Mouse (Mus musculus) testis, postnatal 14 days (tissue): ENCODE results near the gene Ifrd2.
A peak's percentile ranks its signal among the peaks of the same experiment; 100 is the strongest.

ENCODE experiments used
- DNase-seq: peaks from one replicate; pipeline ENCODE4 v3.0.0; 2021; ENCODE audit warnings: low spot score

Ifrd2 gene

GRCm38 (mm10) chr9:107624539-107624938 is 37.1 kb downstream of the Ifrd2 start:
- DNase-seq = no peak

GRCm38 (mm10) chr9:107624951-107625350 is 37.5 kb downstream of the Ifrd2 start:
- DNase-seq = no peak

GRCm38 (mm10) chr9:107625351-107626128 is 38.1 kb downstream of the Ifrd2 start:
- no peak for DNase-seq

- no peak for DNase-seq
These were observed 38.9 kb downstream of the Ifrd2 start for GRCm38 (mm10) chr9:107626158-107626843.

DNA sequence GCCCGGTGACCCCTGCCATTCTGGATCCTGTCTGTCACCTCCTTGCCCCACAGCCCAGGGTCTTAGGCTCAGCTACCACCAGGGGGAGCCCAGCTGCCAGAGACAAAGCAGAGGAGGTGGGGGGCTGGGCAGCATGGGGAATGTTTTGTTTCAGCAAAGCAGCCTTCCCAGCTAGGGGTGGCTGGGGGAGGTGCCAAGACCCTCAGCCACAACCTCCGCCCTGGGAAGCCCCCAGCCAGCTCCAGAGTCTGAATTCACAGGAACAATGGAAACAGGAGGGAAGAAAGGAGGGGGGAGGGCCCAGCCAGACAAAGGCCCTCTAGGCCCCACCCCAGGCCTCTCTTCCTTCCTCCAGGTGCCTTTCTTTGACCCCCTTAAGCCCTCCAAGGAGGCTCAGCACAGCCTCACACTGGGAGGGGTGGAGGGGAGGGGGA is 39.4 kb downstream of the Ifrd2 start:
- peak; percentile 63 for DNase-seq

DNA sequence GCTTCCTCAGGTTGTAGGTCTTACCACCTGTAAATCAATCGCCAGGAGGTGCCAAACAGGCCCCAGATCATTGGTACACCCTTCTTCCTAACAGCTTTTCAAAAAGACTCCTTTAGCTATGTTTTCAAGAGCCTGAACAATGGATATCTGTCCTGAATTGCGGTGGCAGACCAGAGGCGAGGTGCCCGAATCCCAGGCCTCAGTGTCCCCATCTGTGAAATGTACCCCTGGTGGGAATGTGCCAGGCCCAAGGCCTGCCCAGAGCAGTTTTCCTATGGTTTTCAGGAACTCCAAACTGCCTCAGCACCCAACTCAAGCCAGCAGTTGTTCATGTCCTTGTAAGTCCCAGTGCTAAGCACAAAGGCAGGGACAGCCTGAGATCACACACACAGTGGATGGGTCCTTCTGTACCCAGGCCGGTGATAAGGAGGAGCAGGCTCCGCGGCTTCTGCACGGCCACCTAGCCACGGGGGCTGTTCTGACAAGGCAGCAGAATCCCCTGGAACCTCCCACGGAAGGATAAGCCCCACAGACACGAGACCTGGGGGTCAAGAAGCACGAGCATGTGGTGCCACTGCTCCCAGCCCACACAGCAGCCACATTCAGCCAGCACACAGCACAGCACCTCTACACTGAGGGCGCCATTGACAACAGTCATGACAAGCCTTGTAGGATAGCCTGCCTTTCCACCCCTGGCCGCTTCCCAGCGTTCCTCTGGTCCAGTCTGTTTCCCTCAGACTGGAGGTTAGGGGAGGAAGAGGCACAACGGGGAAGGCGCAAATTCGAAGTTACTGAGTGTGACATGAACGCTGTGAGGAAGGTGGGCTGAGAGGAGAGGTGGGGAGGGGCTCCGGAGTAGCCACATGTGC is 40.2 kb downstream of the Ifrd2 start:
- DNase-seq = peak; percentile 64

DNA sequence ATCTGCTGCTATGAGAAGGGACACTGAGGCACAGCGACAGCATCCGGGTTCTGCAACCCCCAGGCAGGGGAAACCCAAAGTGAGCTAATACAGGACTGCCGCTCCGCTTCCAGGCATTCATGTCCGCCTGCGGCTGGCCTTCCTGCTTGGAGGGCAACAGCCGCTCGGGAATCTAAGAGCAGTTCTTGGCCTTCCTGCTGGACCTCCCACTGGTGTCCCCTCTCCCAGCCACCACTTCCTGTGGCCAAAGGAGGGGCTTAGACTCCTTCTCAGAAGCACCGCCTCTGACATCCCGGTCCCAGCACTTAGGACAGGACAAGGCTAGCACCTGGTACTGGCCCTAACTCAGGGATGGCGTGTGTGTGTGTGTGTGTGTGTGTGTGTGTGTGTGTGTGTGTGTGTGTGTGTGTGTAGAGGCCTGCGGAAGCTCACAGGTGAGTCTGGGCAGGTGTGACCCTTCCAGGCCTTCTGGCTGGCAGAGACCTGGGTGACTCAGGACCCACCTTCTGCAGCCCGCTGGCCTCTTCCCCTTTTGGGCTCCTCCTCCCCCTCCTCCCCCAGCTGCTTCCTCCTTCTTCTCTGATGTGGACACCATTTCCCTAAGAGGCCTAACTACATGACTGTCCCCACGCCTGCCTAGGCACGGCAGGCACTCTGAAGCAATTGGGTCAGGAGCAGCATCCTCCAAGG is 41.4 kb downstream of the Ifrd2 start:
- no peak for DNase-seq

GRCm38 (mm10) chr9:107629411-107629730 is 41.9 kb downstream of the Ifrd2 start:
- no peak for DNase-seq

- no peak for DNase-seq
These were observed 42.5 kb downstream of the Ifrd2 start for GRCm38 (mm10) chr9:107629901-107630425.

DNA sequence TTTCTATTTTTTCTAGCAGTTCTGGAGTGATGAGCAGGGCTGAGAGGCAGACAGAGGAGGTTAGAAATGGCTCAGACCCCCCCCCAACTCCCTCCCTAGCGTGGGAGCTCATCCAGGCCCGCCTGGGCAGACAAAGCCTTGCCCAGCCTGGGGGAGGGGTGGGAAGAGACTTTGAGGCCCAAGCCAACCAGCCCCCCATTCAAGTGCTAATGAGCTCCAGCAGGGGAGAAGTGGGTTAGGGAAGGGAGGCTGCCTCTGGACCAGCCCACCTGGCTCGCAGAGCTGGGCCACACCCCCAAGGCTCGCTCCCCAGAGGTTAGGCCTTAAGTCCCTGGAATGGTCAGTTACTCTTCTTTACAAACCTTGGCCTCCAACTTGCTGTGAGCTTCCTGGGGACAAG is 43.1 kb downstream of the Ifrd2 start:
- peak; percentile 58 for DNase-seq

DNA sequence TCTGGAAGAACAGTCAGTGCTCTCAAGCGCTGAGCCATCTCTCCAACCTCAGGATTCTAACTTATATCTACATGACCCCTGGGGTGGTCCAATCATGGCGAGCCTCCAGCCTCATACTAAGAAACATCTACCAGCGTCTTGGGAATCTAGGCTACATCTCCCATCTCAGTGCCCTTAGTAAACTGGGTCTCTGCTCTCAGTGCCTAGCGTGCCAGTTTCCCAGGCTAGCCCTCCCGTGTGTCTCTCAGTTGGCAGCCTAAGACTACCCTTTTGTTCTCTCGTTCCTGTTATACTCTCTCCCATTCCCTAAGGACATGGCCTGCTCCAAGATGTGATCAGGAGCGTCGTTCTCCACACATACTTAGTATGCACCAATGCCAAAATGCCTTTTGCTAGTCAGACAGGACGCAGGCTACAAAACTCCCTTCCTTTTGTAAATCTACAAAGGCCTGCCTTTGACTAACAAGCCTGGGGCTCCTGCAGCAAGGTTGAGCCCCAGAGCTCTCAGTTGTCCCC is 43.9 kb downstream of the Ifrd2 start:
- DNase-seq = no peak

- no peak for DNase-seq
These were observed 44.4 kb downstream of the Ifrd2 start for GRCm38 (mm10) chr9:107631861-107632260.

- peak; percentile 59 for DNase-seq
These were observed 45.0 kb downstream of the Ifrd2 start for GRCm38 (mm10) chr9:107632478-107632877.

GRCm38 (mm10) chr9:107633091-107633660 is 45.7 kb downstream of the Ifrd2 start:
- DNase-seq = peak; percentile 78

DNA sequence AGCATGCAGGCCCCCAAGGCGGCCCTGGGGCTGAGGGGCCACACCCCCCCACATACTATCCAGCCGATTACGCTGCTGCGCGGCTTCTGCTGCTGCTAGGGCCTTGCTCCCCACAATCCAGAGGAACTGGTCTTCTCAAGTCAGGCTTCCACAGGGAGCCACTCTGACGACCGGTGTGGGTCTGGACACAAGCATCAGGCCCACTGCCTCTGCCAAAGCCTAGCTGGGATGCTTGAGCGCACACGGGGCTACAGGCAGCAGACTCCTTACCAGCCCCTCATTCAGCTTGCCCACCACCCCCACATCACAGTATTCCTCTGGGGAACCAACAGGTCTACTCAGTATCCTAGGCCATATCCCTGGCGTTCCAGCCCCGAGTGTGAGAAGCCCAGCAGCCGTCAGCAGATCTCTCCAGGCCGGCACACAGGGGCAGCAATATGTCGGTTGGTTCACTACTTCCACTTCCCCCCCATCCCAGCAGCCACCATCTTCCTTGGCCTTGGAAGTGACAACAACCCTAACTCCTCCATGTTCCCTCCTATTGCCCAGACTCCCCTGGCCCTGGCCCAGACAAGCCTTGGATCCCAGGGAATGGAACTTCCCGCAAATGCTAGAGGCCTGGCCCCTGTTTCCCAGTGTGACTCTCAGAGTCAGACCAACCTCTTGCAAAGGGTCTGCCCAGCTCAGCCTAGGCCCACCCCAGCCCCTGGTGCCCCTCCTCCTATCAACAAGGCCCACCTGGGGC is 46.4 kb downstream of the Ifrd2 start:
- peak; percentile 64 for DNase-seq

DNA sequence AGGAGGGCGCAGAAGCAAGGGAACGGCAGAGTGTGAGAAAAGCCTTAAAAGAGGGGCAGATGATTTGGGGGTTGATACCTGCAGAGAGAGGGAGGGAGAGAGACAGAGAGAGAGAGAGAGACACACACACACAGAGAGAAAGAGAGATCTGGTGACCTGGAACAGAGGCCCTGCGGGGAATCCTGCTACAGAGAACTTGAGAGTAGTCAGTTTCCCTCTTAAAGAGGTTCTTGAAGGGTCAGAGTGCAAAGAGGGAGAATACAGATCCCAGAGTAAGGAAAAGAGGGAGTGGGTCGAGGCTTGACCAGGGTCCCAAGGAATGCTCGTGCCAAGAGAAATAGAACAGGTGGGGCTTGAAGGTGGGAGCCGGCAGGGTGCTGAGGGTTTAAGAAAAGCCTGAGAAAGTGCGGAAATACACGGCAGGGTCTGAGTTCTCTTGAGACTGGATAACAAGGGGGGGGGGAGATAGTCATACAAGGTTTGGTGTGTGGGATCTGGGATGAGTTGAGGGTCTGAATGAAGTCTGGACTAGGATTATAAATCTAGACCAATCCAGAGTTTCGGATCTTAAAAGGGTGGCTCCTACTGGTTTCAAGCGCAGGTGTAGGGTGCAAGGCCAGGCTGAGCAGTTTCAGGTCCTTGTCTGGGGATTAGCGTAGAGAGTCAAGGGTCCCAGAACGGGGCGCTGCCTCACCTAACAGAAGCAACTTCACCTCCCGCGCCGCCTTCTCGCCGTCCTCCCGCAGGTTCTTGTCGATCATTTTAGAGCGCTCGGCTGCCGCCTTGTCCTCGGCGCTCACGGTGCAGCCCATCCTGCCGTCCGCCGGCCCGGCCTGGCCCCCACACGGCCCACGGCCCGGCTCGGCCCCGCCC is 47.2 kb downstream of the Ifrd2 start:
- DNase-seq = no peak

DNA sequence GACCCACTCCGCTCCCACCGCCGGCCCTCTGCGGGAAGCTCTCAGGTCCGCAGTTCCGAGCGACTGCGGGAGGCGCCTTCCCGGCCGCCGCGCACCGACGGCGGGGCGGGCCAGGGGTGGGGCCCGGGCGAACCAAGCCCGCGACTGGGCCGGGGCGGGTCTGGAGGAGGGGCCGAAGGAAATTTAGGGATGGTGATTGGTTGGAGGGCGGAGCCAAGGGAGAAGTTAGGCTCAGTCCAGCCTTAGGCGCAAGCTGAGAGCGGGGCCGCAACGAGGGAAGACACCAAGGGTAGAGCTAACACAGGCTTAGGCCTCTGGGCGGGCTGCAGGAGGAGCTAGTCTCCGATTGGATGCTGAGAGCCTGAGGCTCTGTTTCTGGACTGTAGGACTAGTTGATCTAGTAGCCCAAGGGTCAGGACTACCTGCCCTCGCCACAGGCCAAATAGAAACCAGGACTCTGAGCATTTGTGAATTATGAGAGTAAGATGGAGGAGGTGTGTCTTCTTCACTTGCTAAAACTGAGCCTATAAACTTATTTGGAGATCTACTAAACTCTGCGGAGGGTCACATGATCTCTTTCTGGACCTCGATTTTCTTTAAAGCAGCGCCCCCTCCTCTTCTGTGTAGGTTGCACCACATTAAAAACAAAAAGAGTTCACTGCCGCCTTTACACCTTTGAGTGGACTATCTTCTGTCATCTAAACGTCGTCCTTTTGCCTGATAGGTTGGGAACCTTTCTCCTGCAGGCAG is 48.0 kb downstream of the Ifrd2 start, which contains the start of gene Gnai2:
TSS of gene Gnai2 (minus strand) at position 89 of the 750 bp plus-strand sequence.
- DNase-seq = peak; percentile 94

- no peak for DNase-seq
These were observed 49.6 kb downstream of the Ifrd2 start for GRCm38 (mm10) chr9:107637070-107637469.
